Mouse (Mus musculus): Measurements from ENCODE around the gene Nfic. TPM values are rescaled to one million over a fixed set of nuclear protein-coding genes. Genes with fewer than 3 reads are reported as not detected.

Gene Nfic
- polyA plus RNA-seq, 1 experiment from 2014 or later, result 92.0 TPM

- Histone ChIP-seq H3K27ac (ENCODE audit: low read length) (no peak overlapping the region), H3K9ac (replicated peaks; ENCODE audit: low read length) (no peak overlapping the region), H3K4me3 (ENCODE audit: low read length) (no peak overlapping the region), H3K9me3 (ENCODE audit: low read length) (no peaks in the 10 kb centered on the region), H3K27me3 (ENCODE audit: insufficient read depth, low read length) (peaks cover 13% of the 10 kb centered on the region), H3K4me2 (replicated peaks; ENCODE audit: low read depth, low read length) (no peak overlapping the region), H3K4me1 (ENCODE audit: insufficient read depth, low read length) (peaks cover 30% of the 10 kb centered on the region), H3K36me3 (ENCODE audit: insufficient read depth, low read length) (peaks cover 56% of the 10 kb centered on the region)
- ATAC-seq (ENCODE audit: low FRiP score, low TSS enrichment), result no peak
- 85% methylated on average over 6 of the region's 6 CpGs for WGBS
Measured at GRCm38 (mm10) chr10:81367207-81367495, 88.3 kb downstream of the Nfic start.

DNA sequence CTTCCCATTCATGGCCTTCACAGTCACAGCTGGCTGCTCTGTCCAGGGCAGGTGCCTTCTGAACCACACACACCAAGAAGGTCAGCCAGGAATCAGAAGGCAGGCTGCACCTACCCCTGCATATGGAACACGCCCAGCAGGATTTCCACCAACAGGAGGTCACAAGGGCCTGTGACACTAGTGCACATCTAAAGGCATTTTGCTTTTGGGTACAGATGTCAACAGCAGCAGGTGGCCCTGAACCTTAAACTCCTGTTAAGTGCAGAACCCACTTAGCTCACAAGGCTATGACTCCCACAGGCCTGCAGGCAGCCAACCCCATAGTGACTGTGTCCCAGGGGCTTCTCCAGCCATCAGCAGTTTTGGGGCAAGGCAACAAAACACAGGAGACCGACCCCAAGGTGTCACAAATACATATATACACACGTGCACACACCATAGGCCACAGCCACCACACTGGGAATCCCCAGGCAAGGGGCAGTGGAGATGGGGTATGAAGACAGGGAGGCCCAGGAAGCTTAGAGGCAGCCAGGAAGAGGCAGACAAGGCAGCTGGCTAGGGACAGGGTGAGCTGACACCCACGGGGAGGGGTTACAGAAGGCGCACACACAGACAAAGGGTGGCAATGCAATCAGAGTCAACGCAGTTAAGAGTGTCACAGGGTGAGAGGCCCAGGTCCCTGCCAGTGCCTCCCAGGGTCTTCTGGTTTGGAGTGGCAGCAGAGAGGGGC, 88.8 kb downstream of the Nfic start:
- ATAC-seq (ENCODE audit: low FRiP score, low TSS enrichment), result no peak
- Histone ChIP-seq H3K4me1 (ENCODE audit: insufficient read depth, low read length) (peaks cover 30% of the 10 kb centered on the region), H3K36me3 (ENCODE audit: insufficient read depth, low read length) (peaks cover 52% of the 10 kb centered on the region), H3K27me3 (ENCODE audit: insufficient read depth, low read length) (peaks cover 13% of the 10 kb centered on the region), H3K4me3 (ENCODE audit: low read length) (no peak overlapping the region), H3K9me3 (ENCODE audit: low read length) (no peaks in the 10 kb centered on the region), H3K27ac (ENCODE audit: low read length) (no peak overlapping the region), H3K9ac (replicated peaks; ENCODE audit: low read length) (no peak overlapping the region), H3K4me2 (replicated peaks; ENCODE audit: low read depth, low read length) (no peak overlapping the region)
- 81% methylated on average over 6 of the region's 6 CpGs for WGBS

DNA sequence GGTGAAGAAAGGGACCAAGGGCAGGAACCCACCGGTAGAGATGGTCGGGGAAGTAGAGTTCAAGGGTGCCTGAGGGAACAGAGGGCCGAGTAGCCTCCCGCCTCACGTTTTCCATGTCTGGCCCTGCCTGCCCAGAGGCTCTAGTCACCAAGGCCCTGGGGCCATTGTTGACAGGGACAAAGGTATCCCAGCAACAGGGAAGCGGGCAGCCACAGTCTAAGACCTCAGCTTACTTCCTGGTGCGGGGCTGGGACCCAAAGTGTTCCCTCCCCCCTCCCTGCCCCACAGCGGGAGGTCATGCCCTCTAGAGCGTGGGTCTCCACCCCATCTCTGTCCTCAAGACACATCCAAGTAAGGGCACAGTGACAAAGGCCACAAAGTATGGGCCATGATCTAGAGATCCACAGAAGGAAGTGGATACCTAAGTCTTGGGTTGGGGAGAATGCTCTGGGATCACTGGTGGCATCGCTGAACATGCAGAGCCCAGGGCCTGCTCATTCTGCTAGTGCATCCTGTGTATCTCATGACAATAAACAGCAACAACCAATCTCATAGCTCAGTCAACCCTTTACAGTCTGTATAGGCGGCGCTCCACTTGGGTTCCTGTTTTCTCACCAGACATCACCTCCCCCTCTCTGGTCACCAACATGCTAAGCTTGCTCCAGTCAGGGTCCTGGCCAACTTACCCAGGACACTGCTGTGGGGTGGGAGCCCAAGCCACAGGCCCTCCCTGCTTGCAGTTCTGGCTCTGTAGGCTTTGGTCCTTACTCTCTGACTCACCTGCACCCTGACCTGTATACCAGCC, 89.6 kb downstream of the Nfic start, which contains the start of gene 4930404N11Rik:
Gene 4930404N11Rik (minus strand): TSS at position 145 of the 805 bp plus-strand sequence.
- Histone ChIP-seq H3K4me2 (replicated peaks; ENCODE audit: low read depth, low read length) (peak within 1 kb of the TSS; percentile 71), H3K27ac (ENCODE audit: low read length) (no peak within 1 kb of the TSS), H3K9ac (replicated peaks; ENCODE audit: low read length) (peak within 1 kb of the TSS; percentile 59), H3K27me3 (ENCODE audit: insufficient read depth, low read length) (peaks cover 13% of the 10 kb centered on the region), H3K4me3 (ENCODE audit: low read length) (peak within 1 kb of the TSS; percentile 44), H3K36me3 (ENCODE audit: insufficient read depth, low read length) (peaks cover 45% of the 10 kb centered on the region), H3K4me1 (ENCODE audit: insufficient read depth, low read length) (peaks cover 30% of the 10 kb centered on the region), H3K9me3 (ENCODE audit: low read length) (no peaks in the 10 kb centered on the region)
- no peak for ATAC-seq (ENCODE audit: low FRiP score, low TSS enrichment)
- WGBS, result 27% methylated on average over 12 of the region's 12 CpGs

DNA sequence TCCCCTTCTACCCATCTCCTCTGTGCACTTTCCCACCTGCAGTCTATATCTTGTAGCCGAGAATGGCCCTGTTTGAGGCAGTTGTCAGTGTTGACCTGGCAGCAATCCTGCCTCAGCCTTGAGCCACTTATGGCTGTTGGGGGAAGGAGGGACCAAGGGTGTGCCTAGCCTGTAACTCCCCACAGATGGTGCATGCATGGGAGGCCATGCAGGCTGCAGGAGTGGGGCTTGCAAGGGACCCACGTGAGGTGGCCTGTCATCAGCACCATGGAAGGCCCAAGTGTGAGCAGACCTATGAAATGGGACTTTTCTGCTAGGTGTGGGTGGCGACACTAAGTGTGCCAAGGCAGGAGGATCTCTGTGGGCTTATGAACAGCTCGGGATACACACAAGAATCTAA, 90.4 kb downstream of the Nfic start:
- no peak for ATAC-seq (ENCODE audit: low FRiP score, low TSS enrichment)
- Histone ChIP-seq H3K4me2 (replicated peaks; ENCODE audit: low read depth, low read length) (peak overlapping the region; percentile 71; the same call in 1 of the 2 replicates), H3K4me3 (ENCODE audit: low read length) (no peak overlapping the region), H3K27ac (ENCODE audit: low read length) (no peak overlapping the region), H3K4me1 (ENCODE audit: insufficient read depth, low read length) (peaks cover 30% of the 10 kb centered on the region), H3K9ac (replicated peaks; ENCODE audit: low read length) (no peak overlapping the region), H3K36me3 (ENCODE audit: insufficient read depth, low read length) (peaks cover 37% of the 10 kb centered on the region), H3K27me3 (ENCODE audit: insufficient read depth, low read length) (peaks cover 13% of the 10 kb centered on the region), H3K9me3 (ENCODE audit: low read length) (no peaks in the 10 kb centered on the region)
- 34% methylated on average over 4 of the region's 4 CpGs for WGBS

- no peak for ATAC-seq (ENCODE audit: low FRiP score, low TSS enrichment)
- Histone ChIP-seq H3K36me3 (ENCODE audit: insufficient read depth, low read length) (peaks cover 33% of the 10 kb centered on the region), H3K27me3 (ENCODE audit: insufficient read depth, low read length) (peaks cover 13% of the 10 kb centered on the region), H3K4me2 (replicated peaks; ENCODE audit: low read depth, low read length) (peak overlapping the region; percentile 71), H3K9ac (replicated peaks; ENCODE audit: low read length) (peak overlapping the region; percentile 59), H3K9me3 (ENCODE audit: low read length) (no peaks in the 10 kb centered on the region), H3K27ac (ENCODE audit: low read length) (no peak overlapping the region), H3K4me1 (ENCODE audit: insufficient read depth, low read length) (peaks cover 30% of the 10 kb centered on the region), H3K4me3 (ENCODE audit: low read length) (peak overlapping the region; percentile 44)
- WGBS, result 6% methylated on average over 28 of the region's 28 CpGs
Measured at GRCm38 (mm10) chr10:81364666-81365065, 90.8 kb downstream of the Nfic start.

- Histone ChIP-seq H3K4me3 (ENCODE audit: low read length) (peak overlapping the region; percentile 44), H3K4me2 (replicated peaks; ENCODE audit: low read depth, low read length) (peak overlapping the region; percentile 71), H3K9me3 (ENCODE audit: low read length) (no peaks in the 10 kb centered on the region), H3K4me1 (ENCODE audit: insufficient read depth, low read length) (peaks cover 36% of the 10 kb centered on the region), H3K27ac (ENCODE audit: low read length) (no peak overlapping the region), H3K9ac (replicated peaks; ENCODE audit: low read length) (peak overlapping the region; percentile 59), H3K36me3 (ENCODE audit: insufficient read depth, low read length) (peaks cover 23% of the 10 kb centered on the region), H3K27me3 (ENCODE audit: insufficient read depth, low read length) (peaks cover 13% of the 10 kb centered on the region)
- 10% methylated on average over 50 of the region's 54 CpGs for WGBS
- peak; percentile 16 for ATAC-seq (ENCODE audit: low FRiP score, low TSS enrichment)
Measured at GRCm38 (mm10) chr10:81363436-81364346, 91.7 kb downstream of the Nfic start.

- WGBS, result 69% methylated on average over 12 of the region's 12 CpGs
- no peak overlapping the region for H3K27ac ChIP-seq (ENCODE audit: low read length)
- H3K36me3 ChIP-seq (ENCODE audit: insufficient read depth, low read length), result peaks cover 11% of the 10 kb centered on the region
- H3K4me1 ChIP-seq (ENCODE audit: insufficient read depth, low read length), result peaks cover 47% of the 10 kb centered on the region
- H3K9me3 ChIP-seq (ENCODE audit: low read length), result no peaks in the 10 kb centered on the region
- H3K4me2 ChIP-seq (replicated peaks; ENCODE audit: low read depth, low read length), result no peak overlapping the region
- no peak for ATAC-seq (ENCODE audit: low FRiP score, low TSS enrichment)
- H3K27me3 ChIP-seq (ENCODE audit: insufficient read depth, low read length), result peaks cover 13% of the 10 kb centered on the region
- H3K4me3 ChIP-seq (ENCODE audit: low read length), result no peak overlapping the region
- no peak overlapping the region for H3K9ac ChIP-seq (replicated peaks; ENCODE audit: low read length)
Measured at GRCm38 (mm10) chr10:81362336-81362949, 93.0 kb downstream of the Nfic start.

- Histone ChIP-seq H3K4me1 (ENCODE audit: insufficient read depth, low read length) (peaks cover 55% of the 10 kb centered on the region), H3K4me2 (replicated peaks; ENCODE audit: low read depth, low read length) (no peak overlapping the region), H3K27me3 (ENCODE audit: insufficient read depth, low read length) (peaks cover 13% of the 10 kb centered on the region), H3K27ac (ENCODE audit: low read length) (no peak overlapping the region), H3K36me3 (ENCODE audit: insufficient read depth, low read length) (no peaks in the 10 kb centered on the region), H3K4me3 (ENCODE audit: low read length) (no peak overlapping the region), H3K9me3 (ENCODE audit: low read length) (no peaks in the 10 kb centered on the region), H3K9ac (replicated peaks; ENCODE audit: low read length) (no peak overlapping the region)
- 61% methylated on average over 8 of the region's 8 CpGs for WGBS
- no peak for ATAC-seq (ENCODE audit: low FRiP score, low TSS enrichment)
Measured at GRCm38 (mm10) chr10:81360721-81361120, 94.7 kb downstream of the Nfic start.

DNA sequence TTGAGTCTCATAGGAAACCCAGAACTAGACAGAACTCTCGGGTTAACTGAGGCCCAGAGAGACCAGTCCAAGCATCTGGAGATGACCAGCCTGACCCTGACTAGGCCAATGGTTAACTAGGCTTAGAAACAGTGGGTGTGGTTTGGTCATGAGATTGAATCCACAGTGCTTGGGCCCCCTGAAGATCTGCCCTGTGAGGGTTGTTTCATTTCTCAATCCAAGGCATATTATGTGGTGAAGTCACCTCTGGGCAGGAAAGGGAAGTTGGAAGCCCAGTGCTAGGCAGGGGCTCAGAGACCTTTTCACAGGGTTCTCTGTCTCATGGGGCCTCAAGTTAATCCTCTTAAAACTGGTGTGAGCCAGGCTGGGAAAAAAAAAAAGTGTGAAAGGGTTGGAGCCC, 96.6 kb downstream of the Nfic start:
- 56% methylated on average over 1 of the region's 1 CpGs for WGBS
- ATAC-seq (ENCODE audit: low FRiP score, low TSS enrichment), result no peak
- H3K4me1 ChIP-seq (ENCODE audit: insufficient read depth, low read length), result peaks cover 37% of the 10 kb centered on the region
- peak overlapping the region; percentile 83; the same call in 1 of the 2 replicates for H3K9ac ChIP-seq (replicated peaks; ENCODE audit: low read length)
- 0 out of 2 replicates have a peak overlapping the region, but pooled peaks have one; percentile 25 for H3K27ac ChIP-seq (ENCODE audit: low read length)
- no peaks in the 10 kb centered on the region for H3K9me3 ChIP-seq (ENCODE audit: low read length)
- peak overlapping the region; percentile 79; the same call in 1 of the 2 replicates for H3K4me3 ChIP-seq (ENCODE audit: low read length)
- no peaks in the 10 kb centered on the region for H3K36me3 ChIP-seq (ENCODE audit: insufficient read depth, low read length)
- peaks cover 6% of the 10 kb centered on the region for H3K27me3 ChIP-seq (ENCODE audit: insufficient read depth, low read length)
- H3K4me2 ChIP-seq (replicated peaks; ENCODE audit: low read depth, low read length), result peak overlapping the region; percentile 99
